ENCODE assay signal across 11 mouse cellular contexts in genomic region chr5:140981370-140981805, GRCm38 (mm10). TPM values are rescaled to one million over a fixed set of nuclear protein-coding genes. Genes with fewer than 3 reads are reported as not detected.
A peak's percentile ranks its signal among the peaks of the same experiment; 100 is the strongest.
DNase-seq lines count a peak whose midpoint lies in the region; ATAC-seq and TF ChIP-seq lines count a peak whose summit lies in the region.
"Had no signal": no experiment of that assay in that cellular context is flagged by ENCODE, and none has a peak within 500 bp of the region (broad histone marks: within the 10 kb centered on the region; RNA-seq: fewer than 3 reads in every experiment).

No protein-coding gene starts in this region.

- H3K36me3 ChIP-seq in lung, postnatal 0 days (ENCODE audit: insufficient read depth, low read length), result no peaks in the 10 kb centered on the region
- H3K36me3 ChIP-seq in intestine, postnatal 0 days (ENCODE audit: control insufficient read depth, insufficient read depth), result no peaks in the 10 kb centered on the region
- H3K36me3 ChIP-seq: hindbrain, embryonic 12.5 days had no signal

- DNase-seq in lung, postnatal 10 days, result peak; percentile 25
- DNase-seq in lung, postnatal 0 days (ENCODE audit: low spot score), result no peak
- peak; percentile 54 for DNase-seq in induced T-regulatory cell, adult 2 months (ENCODE audit: low read depth)
- DNase-seq in frontal cortex, adult 2 months (ENCODE audit: extremely low spot score in 1 of 2, low spot score in 1 of 2), result no peak
- DNase-seq: gastrocnemius, postnatal 10 days; layer of hippocampus, postnatal 36 days had no signal

- H3K27me3 ChIP-seq in lung, postnatal 0 days (replicated peaks; ENCODE audit: insufficient read depth, low read length), result no peaks in the 10 kb centered on the region
- no peaks in the 10 kb centered on the region for H3K27me3 ChIP-seq in intestine, postnatal 0 days (replicated peaks; ENCODE audit: control insufficient read depth, insufficient read depth, low read length)
- H3K27me3 ChIP-seq: hindbrain, embryonic 12.5 days had no signal

- no peak for ATAC-seq in lung, postnatal 0 days
- ATAC-seq in CD4-positive, CD25-positive, alpha-beta regulatory T cell, adult 4 months, result peak; percentile 61
- ATAC-seq in activated CD4-positive, CD25-positive, alpha-beta regulatory T cell, adult 4 months, result peak; percentile 65
- no peak for ATAC-seq in intestine, postnatal 0 days
- ATAC-seq: midbrain, embryonic 16.5 days had no signal

- no peak overlapping the region for H3K4me3 ChIP-seq in lung, postnatal 0 days (ENCODE audit: low read depth, low read length)
- H3K4me3 ChIP-seq in intestine, postnatal 0 days (ENCODE audit: low read depth, low read length), result no peak overlapping the region
- H3K4me3 ChIP-seq: hindbrain, embryonic 12.5 days had no signal

- no peak overlapping the region for H3K27ac ChIP-seq in lung, postnatal 0 days (ENCODE audit: low read length)
- no peak overlapping the region for H3K27ac ChIP-seq in intestine, postnatal 0 days (ENCODE audit: low read depth, low read length)
- H3K27ac ChIP-seq: hindbrain, embryonic 12.5 days had no signal

- no peaks in the 10 kb centered on the region for H3K9me3 ChIP-seq in lung, postnatal 0 days (ENCODE audit: low read length)
- H3K9me3 ChIP-seq in intestine, postnatal 0 days (ENCODE audit: control insufficient read depth), result no peaks in the 10 kb centered on the region

- no peak overlapping the region for H3K4me2 ChIP-seq in lung, postnatal 0 days (replicated peaks; ENCODE audit: low read depth, low read length)
- H3K4me2 ChIP-seq in intestine, postnatal 0 days (replicated peaks; ENCODE audit: low read depth), result no peak overlapping the region
- H3K4me2 ChIP-seq: hindbrain, embryonic 12.5 days had no signal

- WGBS in lung, postnatal 0 days, result 20% methylated on average over 6 of the region's 6 CpGs
- 34% methylated on average over 6 of the region's 6 CpGs for WGBS in intestine, postnatal 0 days

- H3K9ac ChIP-seq in lung, postnatal 0 days (replicated peaks; ENCODE audit: low read depth), result no peak overlapping the region
- no peak overlapping the region for H3K9ac ChIP-seq in intestine, postnatal 0 days (ENCODE audit: low read depth, low read length)
- H3K9ac ChIP-seq: hindbrain, embryonic 12.5 days had no signal

- TF ChIP-seq EP300 in lung, postnatal 0 days (IDR thresholded peaks at IDR 0.05), result no peak

- TF ChIP-seq CTCF in lung, postnatal 0 days (IDR thresholded peaks at IDR 0.05), result no peak
- TF ChIP-seq CTCF in intestine, postnatal 0 days (IDR thresholded peaks at IDR 0.05; ENCODE audit: low read depth), result no peak

- no peaks in the 10 kb centered on the region for H3K4me1 ChIP-seq in lung, postnatal 0 days (ENCODE audit: insufficient read depth, low read depth, low read length)
- no peaks in the 10 kb centered on the region for H3K4me1 ChIP-seq in intestine, postnatal 0 days (replicated peaks; ENCODE audit: control insufficient read depth, insufficient read depth, low read length)
- H3K4me1 ChIP-seq: hindbrain, embryonic 12.5 days had no signal

RNA-seq across cellular contexts. Expression of gene Card11, which starts 19.0 kb away (rescaled TPM):
- 2.1 and 2.3 TPM in 2 replicates for polyA plus RNA-seq in lung, postnatal 0 days (2015; fragmentation: Nextera tagmentation; extraction: Ambion mirVana)
- 10 to 100 TPM; 43.6 to 81.1 TPM for polyA plus RNA-seq in CD4-positive, CD25-positive, alpha-beta regulatory T cell, adult 4 months (2017; shearing (Covaris generic))
- 10 to 100 TPM; 35.9 to 55.7 TPM for polyA plus RNA-seq in activated CD4-positive, CD25-positive, alpha-beta regulatory T cell, adult 4 months (2017; shearing (Covaris generic))
- 0.43 and 0.55 TPM in 2 replicates for polyA plus RNA-seq in intestine, postnatal 0 days (2015; fragmentation: Nextera tagmentation; extraction: Ambion mirVana)
- 0.20 and 0.27 TPM in 2 replicates for polyA plus RNA-seq in frontal cortex, adult 2 months (2012; rRNA removed)
- polyA plus RNA-seq: hindbrain, embryonic 12.5 days; midbrain, embryonic 16.5 days had no signal

Comparison
In these comparisons a context has a peak if more than half of its experiments do, and no peak if none do; other contexts are left out.
1. DNase-seq: peak in lung, postnatal 10 days (single experiment) and induced T-regulatory cell, adult 2 months (single experiment); none in lung, postnatal 0 days (single experiment) and frontal cortex, adult 2 months (0 of 2).
2. ATAC-seq: peak in CD4-positive, CD25-positive, alpha-beta regulatory T cell, adult 4 months (single experiment) and activated CD4-positive, CD25-positive, alpha-beta regulatory T cell, adult 4 months (single experiment); none in lung, postnatal 0 days (single experiment) and intestine, postnatal 0 days (single experiment).
3. RNA of gene Card11, which starts 19.0 kb away (polyA plus RNA-seq): 43.6 to 81.1 TPM in CD4-positive, CD25-positive, alpha-beta regulatory T cell, adult 4 months and 35.9 to 55.7 TPM in activated CD4-positive, CD25-positive, alpha-beta regulatory T cell, adult 4 months; 2.1 to 2.3 TPM in lung, postnatal 0 days, 0.43 to 0.55 TPM in intestine, postnatal 0 days and 0.20 to 0.27 TPM in frontal cortex, adult 2 months; every median in the first group is over 10 times any median in the second.